Mouse (Mus musculus): ENCODE measurements at regions not wholly inside any gene's neighbourhood (a gene's known extent, or its start where the extent isn't known, plus 50 kb on each side); places are given as distances from the start of the nearest gene placed in this dataset.
A peak's percentile ranks its signal among the peaks of the same experiment; 100 is the strongest.

- no peak for DNase-seq
Observed at GRCm38 (mm10) chr16:29706996-29707395, 127.9 kb downstream of the Opa1 start.

- no peak for DNase-seq
Observed at GRCm38 (mm10) chr16:29707656-29708055, 128.5 kb downstream of the Opa1 start.

GRCm38 (mm10) chr16:29709072-29709471 lies 129.9 kb downstream of the Opa1 start:
- no peak for DNase-seq

GRCm38 (mm10) chr16:29711386-29711785 lies 132.3 kb downstream of the Opa1 start:
- no peak for DNase-seq

GRCm38 (mm10) chr16:29711912-29712681 lies 133.0 kb downstream of the Opa1 start:
- peak; percentile 40 for DNase-seq

GRCm38 (mm10) chr16:29714612-29715127 lies 135.5 kb downstream of the Opa1 start:
- DNase-seq = peak; percentile 63

GRCm38 (mm10) chr16:29718965-29719364 lies 139.8 kb downstream of the Opa1 start:
- no peak for DNase-seq

- no peak for DNase-seq
Observed at GRCm38 (mm10) chr16:29719571-29720451, 140.7 kb downstream of the Opa1 start.

GRCm38 (mm10) chr16:29725153-29725552 lies 146.0 kb downstream of the Opa1 start:
- no peak for DNase-seq

GRCm38 (mm10) chr16:29725563-29725962 lies 146.4 kb downstream of the Opa1 start:
- DNase-seq = no peak

GRCm38 (mm10) chr16:29727397-29727796 lies 148.3 kb downstream of the Opa1 start:
- no peak for DNase-seq

- peak; percentile 72 for DNase-seq
Observed at GRCm38 (mm10) chr16:29728769-29729481, 149.8 kb downstream of the Opa1 start.

- DNase-seq = no peak
Observed at GRCm38 (mm10) chr16:29730010-29730409, 150.9 kb downstream of the Opa1 start.

GRCm38 (mm10) chr16:29732889-29733288 lies 153.8 kb downstream of the Opa1 start:
- no peak for DNase-seq

GRCm38 (mm10) chr16:29733847-29734246 lies 154.7 kb downstream of the Opa1 start:
- no peak for DNase-seq

GRCm38 (mm10) chr16:29734324-29734723 lies 155.2 kb downstream of the Opa1 start:
- peak; percentile 56 for DNase-seq

GRCm38 (mm10) chr16:29734738-29735250 lies 155.7 kb downstream of the Opa1 start:
- DNase-seq = peak; percentile 41

GRCm38 (mm10) chr16:29735371-29736008 lies 156.4 kb downstream of the Opa1 start:
- no peak for DNase-seq

- DNase-seq = peak; percentile 13
Observed at GRCm38 (mm10) chr16:29736211-29736610, 157.1 kb downstream of the Opa1 start.

GRCm38 (mm10) chr16:29738075-29738474 lies 158.9 kb downstream of the Opa1 start:
- no peak for DNase-seq

- no peak for DNase-seq
Observed at GRCm38 (mm10) chr16:29742497-29743230, 163.5 kb downstream of the Opa1 start.

Measured in gastrocnemius, postnatal 25 days (tissue).